Mouse (Mus musculus) testis, adult 2 months (tissue): ENCODE results near the gene Gstm4.

Source experiments
- CTCF ChIP-seq: fragments of 200-500 bp; IDR thresholded peaks from 2 replicates; pipeline ENCODE4 v1.5.1; 2012; ENCODE audit warnings: low read depth, mild to moderate bottlenecking, inconsistent platforms, low read length, moderate library complexity; ENCODE audit not compliant: control insufficient read depth, insufficient read depth, insufficient replicate concordance
- POLR2A ChIP-seq: fragments of 200-500 bp; IDR thresholded peaks from 2 replicates; pipeline ENCODE4 v1.6.1; 2012; ENCODE audit warnings: low read depth, mild to moderate bottlenecking, inconsistent platforms, low read length, moderate library complexity; ENCODE audit not compliant: control insufficient read depth

GRCm38 (mm10) chr3:108025318-108025717 lies 19.4 kb downstream of the Gstm4 start:
- TF ChIP-seq POLR2A, result no peak
- no peak for TF ChIP-seq CTCF
